Mouse (Mus musculus): ENCODE data around the gene Trio.

- TF ChIP-seq CTCF (IDR thresholded peaks at IDR 0.05; ENCODE audit: insufficient read depth, low read length) (no peak), POLR2A (IDR thresholded peaks at IDR 0.05; ENCODE audit: borderline replicate concordance, extremely low read depth, low read depth, low read length) (no peak)
Measured at GRCm38 (mm10) chr15:27783092-27783491, 242.6 kb downstream of the Trio start.
